Mouse (Mus musculus): ENCODE measurements around the gene Adam11. TPM values are rescaled to one million over a fixed set of nuclear protein-coding genes. Genes with fewer than 3 reads are reported as not detected.

Gene Adam11
- polyA plus RNA-seq, 1 experiment from 2014 or later, result 7.7 TPM

DNA sequence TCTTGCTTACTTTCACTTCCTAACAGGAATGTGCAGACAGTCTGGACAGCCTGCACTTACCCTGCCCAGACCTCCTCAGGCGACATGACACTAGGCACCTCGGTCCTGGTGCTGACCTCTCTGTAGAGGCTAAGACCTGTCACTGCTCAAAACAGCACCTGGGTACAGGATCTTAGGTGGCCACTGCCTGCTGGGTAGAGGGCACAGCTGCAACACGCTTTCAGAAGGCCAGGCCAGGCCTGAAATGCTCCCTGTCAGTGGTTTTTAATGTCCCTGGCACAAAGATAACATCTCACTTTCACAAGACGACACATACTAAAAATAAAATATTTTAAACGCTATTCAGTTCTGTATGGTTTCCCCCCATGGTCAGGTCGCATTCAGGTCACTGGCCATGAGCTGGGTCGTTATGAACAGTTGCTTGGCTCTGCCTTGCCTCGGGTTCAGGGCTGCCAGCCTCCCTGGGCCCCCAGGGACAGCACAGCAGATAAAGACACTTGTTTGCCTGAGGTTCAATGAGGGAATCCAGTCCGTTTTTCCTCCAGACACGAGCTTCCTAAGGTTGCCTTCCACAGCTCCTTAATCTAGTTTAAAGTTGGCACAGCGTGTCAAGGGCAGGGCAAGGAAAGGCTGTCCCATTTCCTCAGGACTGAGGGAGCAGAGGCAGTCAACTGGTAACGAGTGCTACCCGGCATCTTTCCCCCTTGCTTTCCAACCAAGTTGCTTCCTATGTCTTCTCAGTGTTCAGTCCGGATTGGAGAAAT lies 30.6 kb downstream of the Adam11 start:
- DNase-seq (ENCODE audit: low spot score) (no peak), ATAC-seq (replicated peaks; ENCODE audit: low FRiP score, low read depth) (no peak)
- no peaks in the 10 kb centered on the region for H3K27me3 ChIP-seq (ENCODE audit: insufficient read depth, low read length)
- WGBS, result 16% methylated on average over 14 of the region's 14 CpGs
- H3K36me3 ChIP-seq (ENCODE audit: insufficient read depth, low read length), result no peaks in the 10 kb centered on the region; the same call in 1 of the 2 replicates
- no peaks in the 10 kb centered on the region for H3K9me3 ChIP-seq (replicated peaks; ENCODE audit: low read length)
- H3K27ac ChIP-seq, result peak overlapping the region; percentile 10; the same call in 1 of the 2 replicates
- TF ChIP-seq CTCF (IDR thresholded peaks at IDR 0.05; ENCODE audit: low read depth), result no peak
- no peak overlapping the region for H3K4me2 ChIP-seq (ENCODE audit: low read length)
- no peak overlapping the region; the same call in 1 of the 2 replicates for H3K9ac ChIP-seq (ENCODE audit: low read depth, low read length)
- H3K4me3 ChIP-seq (replicated peaks; ENCODE audit: low read depth, low read length), result no peak overlapping the region
- peaks cover 22% of the 10 kb centered on the region for H3K4me1 ChIP-seq (replicated peaks; ENCODE audit: insufficient read depth, low read length)

DNA sequence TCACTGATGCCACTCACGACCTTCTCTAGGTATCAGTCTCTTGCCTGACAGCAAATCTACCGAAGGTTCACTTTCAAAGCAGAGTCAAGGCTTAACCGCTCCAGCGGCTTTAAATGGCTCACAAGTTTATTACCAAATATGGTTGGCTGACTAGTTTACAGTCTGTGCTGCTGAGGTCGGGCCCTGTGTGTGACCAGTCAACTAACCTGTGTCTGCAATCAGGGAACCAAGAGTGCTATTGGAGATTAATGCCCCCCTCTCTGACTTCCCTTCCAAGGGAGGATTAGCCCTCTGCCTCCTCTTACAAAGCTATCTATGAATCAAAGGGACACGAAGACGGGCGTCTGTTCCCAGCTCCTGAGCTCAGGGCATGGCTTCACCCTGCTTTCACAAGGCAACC lies 32.9 kb downstream of the Adam11 start:
- H3K36me3 ChIP-seq (ENCODE audit: insufficient read depth, low read length), result no peaks in the 10 kb centered on the region; the same call in 1 of the 2 replicates
- no peak overlapping the region for H3K9ac ChIP-seq (ENCODE audit: low read depth, low read length)
- H3K9me3 ChIP-seq (replicated peaks; ENCODE audit: low read length), result no peaks in the 10 kb centered on the region
- H3K4me1 ChIP-seq (replicated peaks; ENCODE audit: insufficient read depth, low read length), result peaks cover 22% of the 10 kb centered on the region
- WGBS, result 21% methylated on average over 8 of the region's 8 CpGs
- no peak overlapping the region for H3K4me3 ChIP-seq (replicated peaks; ENCODE audit: low read depth, low read length)
- no peak for TF ChIP-seq CTCF (IDR thresholded peaks at IDR 0.05; ENCODE audit: low read depth)
- ATAC-seq (replicated peaks; ENCODE audit: low FRiP score, low read depth), result no peak
- no peak overlapping the region for H3K27ac ChIP-seq
- no peaks in the 10 kb centered on the region for H3K27me3 ChIP-seq (ENCODE audit: insufficient read depth, low read length)
- peak; percentile 57 for DNase-seq (ENCODE audit: low spot score)
- no peak overlapping the region for H3K4me2 ChIP-seq (ENCODE audit: low read length)

DNA sequence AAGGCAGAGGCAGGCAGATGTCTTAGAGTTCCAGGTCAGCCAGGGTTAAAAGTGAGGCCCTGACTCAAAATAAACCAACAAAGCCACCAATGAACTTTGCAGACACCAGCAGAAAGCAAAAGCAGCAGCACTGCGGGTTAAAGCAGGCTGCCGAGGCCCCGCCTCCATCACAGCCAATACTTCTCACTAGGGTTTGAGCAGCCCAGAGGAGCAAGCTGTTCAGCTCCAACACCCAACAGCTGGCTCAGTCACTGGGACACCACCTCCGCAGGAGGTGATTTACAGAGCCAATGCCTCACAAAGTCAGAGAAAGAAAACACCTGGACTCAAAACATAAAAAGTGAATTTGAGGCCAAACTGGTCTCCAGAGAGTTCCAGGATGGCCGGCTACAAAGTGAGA lies 42.2 kb downstream of the Adam11 start:
- H3K9ac ChIP-seq (ENCODE audit: low read depth, low read length), result no peak overlapping the region
- WGBS, result 46% methylated on average over 5 of the region's 5 CpGs
- peaks cover 17% of the 10 kb centered on the region; the same call in 1 of the 2 replicates for H3K36me3 ChIP-seq (ENCODE audit: insufficient read depth, low read length)

GRCm38 (mm10) chr11:102808246-102808645 lies 47.0 kb downstream of the Adam11 start:
- ATAC-seq (replicated peaks; ENCODE audit: low FRiP score, low read depth), result no peak

More for the DNA sequence above, 42.2 kb downstream of the Adam11 start:
- Histone ChIP-seq H3K27me3 (ENCODE audit: insufficient read depth, low read length) (no peaks in the 10 kb centered on the region), H3K27ac (no peak overlapping the region), H3K4me1 (replicated peaks; ENCODE audit: insufficient read depth, low read length) (no peaks in the 10 kb centered on the region), H3K4me2 (ENCODE audit: low read length) (no peak overlapping the region), H3K9me3 (replicated peaks; ENCODE audit: low read length) (no peaks in the 10 kb centered on the region), H3K4me3 (replicated peaks; ENCODE audit: low read depth, low read length) (no peak overlapping the region)
- DNase-seq (ENCODE audit: low spot score), result peak; percentile 38
- no peak for ATAC-seq (replicated peaks; ENCODE audit: low FRiP score, low read depth)
- TF ChIP-seq CTCF (IDR thresholded peaks at IDR 0.05; ENCODE audit: low read depth), result no peak

GRCm38 (mm10) chr11:102810721-102811485 lies 49.7 kb downstream of the Adam11 start:
- TF ChIP-seq CTCF (IDR thresholded peaks at IDR 0.05; ENCODE audit: low read depth), result no peak
- no peak overlapping the region for H3K4me3 ChIP-seq (replicated peaks; ENCODE audit: low read depth, low read length)
- H3K27me3 ChIP-seq (ENCODE audit: insufficient read depth, low read length), result no peaks in the 10 kb centered on the region
- 0 out of 2 replicates have a peak, but pooled peaks cover 3% of the 10 kb centered on the region for H3K4me1 ChIP-seq (replicated peaks; ENCODE audit: insufficient read depth, low read length)
- H3K36me3 ChIP-seq (ENCODE audit: insufficient read depth, low read length), result no peaks in the 10 kb centered on the region
- DNase-seq (ENCODE audit: low spot score) (no peak), ATAC-seq (replicated peaks; ENCODE audit: low FRiP score, low read depth) (no peak)
- H3K9ac ChIP-seq (ENCODE audit: low read depth, low read length), result no peak overlapping the region
- no peak overlapping the region for H3K27ac ChIP-seq
- H3K9me3 ChIP-seq (replicated peaks; ENCODE audit: low read length), result no peaks in the 10 kb centered on the region
- no peak overlapping the region for H3K4me2 ChIP-seq (ENCODE audit: low read length)
- WGBS, result 49% methylated on average over 4 of the region's 4 CpGs

More at GRCm38 (mm10) chr11:102808246-102808645, 47.0 kb downstream of the Adam11 start:
- H3K9me3 ChIP-seq (replicated peaks; ENCODE audit: low read length), result no peaks in the 10 kb centered on the region
- TF ChIP-seq CTCF (IDR thresholded peaks at IDR 0.05; ENCODE audit: low read depth), result no peak
- no peak overlapping the region for H3K4me2 ChIP-seq (ENCODE audit: low read length)
- H3K4me3 ChIP-seq (replicated peaks; ENCODE audit: low read depth, low read length), result no peak overlapping the region
- WGBS, result 63% methylated on average over 5 of the region's 5 CpGs
- no peak overlapping the region for H3K27ac ChIP-seq
- DNase-seq (ENCODE audit: low spot score), result no peak
- no peaks in the 10 kb centered on the region for H3K27me3 ChIP-seq (ENCODE audit: insufficient read depth, low read length)
- no peaks in the 10 kb centered on the region for H3K36me3 ChIP-seq (ENCODE audit: insufficient read depth, low read length)
- H3K9ac ChIP-seq (ENCODE audit: low read depth, low read length), result no peak overlapping the region
- H3K4me1 ChIP-seq (replicated peaks; ENCODE audit: insufficient read depth, low read length), result 0 out of 2 replicates have a peak, but pooled peaks cover 3% of the 10 kb centered on the region

DNA sequence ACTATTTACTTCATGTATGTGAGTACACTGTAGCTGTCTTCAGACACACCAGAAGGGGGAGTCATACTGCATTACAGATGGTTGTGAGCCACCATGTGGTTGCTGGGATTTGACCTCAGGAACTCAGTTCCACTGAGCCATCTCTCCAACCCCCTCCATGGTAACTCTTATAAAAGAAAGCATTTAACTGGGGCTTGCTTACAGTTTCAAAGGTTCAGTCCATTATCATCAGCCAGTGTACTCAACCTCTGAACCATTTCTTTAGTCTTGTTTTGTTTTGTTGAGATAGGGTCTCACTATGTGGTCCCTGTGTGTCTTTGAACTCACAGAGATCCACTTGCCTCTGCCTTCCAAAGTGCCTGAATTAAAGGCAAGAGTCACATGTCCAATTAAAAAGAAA lies 53.6 kb downstream of the Adam11 start:
- no peak for ATAC-seq (replicated peaks; ENCODE audit: low FRiP score, low read depth)
- DNase-seq (ENCODE audit: low spot score), result no peak
- peak; percentile 27; the same call in 1 of the 2 replicates for TF ChIP-seq CTCF (IDR thresholded peaks at IDR 0.05; ENCODE audit: low read depth)
- peaks cover 3% of the 10 kb centered on the region; the same call in 1 of the 2 replicates for H3K4me1 ChIP-seq (replicated peaks; ENCODE audit: insufficient read depth, low read length)
- no peaks in the 10 kb centered on the region for H3K36me3 ChIP-seq (ENCODE audit: insufficient read depth, low read length)
- no peaks in the 10 kb centered on the region for H3K9me3 ChIP-seq (replicated peaks; ENCODE audit: low read length)
- H3K27me3 ChIP-seq (ENCODE audit: insufficient read depth, low read length), result no peaks in the 10 kb centered on the region
- H3K27ac ChIP-seq, result no peak overlapping the region
- no peak overlapping the region for H3K4me2 ChIP-seq (ENCODE audit: low read length)
- no peak overlapping the region for H3K9ac ChIP-seq (ENCODE audit: low read depth, low read length)
- H3K4me3 ChIP-seq (replicated peaks; ENCODE audit: low read depth, low read length), result no peak overlapping the region

Measured in kidney, postnatal 0 days (tissue).